In the genomic region with DNA sequence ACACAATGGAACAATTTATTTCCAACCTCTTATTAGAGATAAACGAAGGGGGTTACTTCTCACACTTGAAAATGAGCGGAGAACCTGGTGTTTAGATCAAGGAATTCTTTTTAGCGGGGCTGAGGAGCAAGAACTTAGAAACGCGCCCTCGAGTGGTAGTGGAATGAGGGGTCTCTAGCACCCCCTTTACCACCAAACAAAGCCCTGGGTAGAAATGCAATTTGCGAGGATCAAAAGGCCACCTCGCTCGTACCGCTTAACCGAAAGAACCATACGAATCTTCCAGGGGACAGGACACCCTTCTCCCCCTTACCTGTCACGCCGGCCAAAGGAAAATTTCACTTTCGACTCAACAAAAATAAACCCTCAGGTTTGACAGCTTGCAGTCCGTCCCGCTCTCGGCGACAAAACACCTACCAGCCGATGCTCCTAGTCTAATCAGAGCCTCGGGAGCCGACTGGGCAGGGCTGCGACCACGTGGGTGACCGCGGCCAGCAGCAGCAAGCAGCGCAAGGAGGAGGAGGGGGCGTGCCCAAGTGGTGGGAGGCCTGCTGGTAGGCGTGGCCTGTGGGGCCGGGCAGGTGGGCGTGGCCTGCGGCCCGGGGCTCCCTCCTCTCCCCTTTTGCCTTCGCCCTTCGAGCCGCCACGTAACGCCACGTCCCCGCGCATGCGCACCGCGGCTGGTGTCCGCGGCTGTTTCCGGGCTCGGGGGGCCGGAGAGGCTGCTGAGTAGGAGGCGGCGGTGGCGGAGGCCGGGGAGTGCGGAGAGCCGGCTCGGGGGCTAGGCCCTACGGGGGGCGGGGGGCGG, we compare ENCODE assay signal across 1 mouse cellular context.
A peak's percentile ranks its signal among the peaks of the same experiment; 100 is the strongest.
TF ChIP-seq lines count a peak whose summit lies in the region.

Gene Uso1 (plus strand): TSS at position 700 of the 808 bp plus-strand sequence.

TF ChIP-seq in myocyte, 11 proteins besides CTCF, POLR2A, EP300 and RAD21 (continued from another document):
- peak in 2 of 3 experiments; percentile 29 to 72 for TF ChIP-seq MYOD1 (IDR thresholded peaks at IDR 0.05; ENCODE audit: control insufficient read depth in 1 of 3, insufficient read length in 2 of 3, low read depth in 2 of 3)
- TF ChIP-seq CEBPB (IDR thresholded peaks at IDR 0.05; ENCODE audit: insufficient read depth, poor library complexity, severe bottlenecking): no peak
- TF ChIP-seq TCF3 (IDR thresholded peaks at IDR 0.05; ENCODE audit: insufficient read length, low read depth): no peak
- TF ChIP-seq USF1 (IDR thresholded peaks at IDR 0.05; ENCODE audit: low read depth): peak; percentile 81
- TF ChIP-seq REST (IDR thresholded peaks at IDR 0.05; ENCODE audit: insufficient read depth, insufficient read length): no peak
- TF ChIP-seq SRF (IDR thresholded peaks at IDR 0.05; ENCODE audit: control insufficient read depth, insufficient read length, low read depth): no peak
- no peak for TF ChIP-seq E2F4 (IDR thresholded peaks at IDR 0.05; ENCODE audit: insufficient read depth)
